Mouse (Mus musculus) stomach, embryonic 14.5 days (tissue): ENCODE results near the gene Espl1. TPM values are rescaled to one million over a fixed set of nuclear protein-coding genes. Genes with fewer than 3 reads are reported as not detected.

Experiments
- ATAC-seq: fragments of 200-750 bp; cut with Nextera tagmentation; 2 replicates; pipeline ENCODE4 v1.8.0; 2017; ENCODE audit warnings: low read depth, moderate TSS enrichment; ENCODE audit not compliant: insufficient number of reproducible peaks, insufficient read depth, low FRiP score
- H3K27ac ChIP-seq: fragments of 300-500 bp; sonication (generic); 2 replicates; pipeline ENCODE4 v1.5.1; 2014; ENCODE audit warnings: mild to moderate bottlenecking, low read length, moderate library complexity, mixed read lengths
- H3K27me3 ChIP-seq: fragments of 300-500 bp; sonication (generic); 2 replicates; pipeline ENCODE4 v1.6.1; 2014; ENCODE audit warnings: low read length, control low read depth, mixed read lengths; ENCODE audit not compliant: control insufficient read depth, insufficient read depth
- H3K36me3 ChIP-seq: fragments of 300-500 bp; sonication (generic); 2 replicates; pipeline ENCODE4 v1.6.1; 2014; ENCODE audit warnings: mild to moderate bottlenecking, control low read depth, low read length, moderate library complexity, mixed read lengths; ENCODE audit not compliant: control insufficient read depth, insufficient read depth
- H3K4me1 ChIP-seq: fragments of 300-500 bp; sonication (generic); 2 replicates; pipeline ENCODE4 v1.6.1; 2014; ENCODE audit warnings: low read length, control low read depth, mixed read lengths; ENCODE audit not compliant: control insufficient read depth, insufficient read depth
- H3K4me2 ChIP-seq: fragments of 300-500 bp; sonication (generic); replicated peaks from 2 replicates; pipeline ENCODE4 v1.6.1; 2014; ENCODE audit warnings: low read depth, low read length, control low read depth
- H3K4me3 ChIP-seq: fragments of 300-500 bp; sonication (generic); 2 replicates; pipeline ENCODE4 v1.5.1; 2014; ENCODE audit warnings: low read depth, low read length, control low read depth
- H3K9ac ChIP-seq: fragments of 300-500 bp; sonication (generic); replicated peaks from 2 replicates; pipeline ENCODE4 v1.6.1; 2014; ENCODE audit warnings: low read depth, mild to moderate bottlenecking, control low read depth, low read length, moderate library complexity, mixed read lengths
- H3K9me3 ChIP-seq: fragments of 300-500 bp; sonication (generic); 2 replicates; pipeline ENCODE4 v1.6.1; 2016; ENCODE audit warnings: low read depth, low read length, control low read depth; ENCODE audit not compliant: control insufficient read depth
- WGBS: fragments of 180-500 bp; shearing (Covaris S2); extraction: QIAGEN DNeasy Blood & Tissue Kit; methylation state at CpG from one replicate; pipeline ENCODE4 v1.1.7; 2014; 5-methylcytosine and 5-hydroxymethylcytosine counted together
- polyA plus RNA-seq: library from polyadenylated mRNA; unstranded; fragments of >200 nt; fragmentation: Nextera tagmentation; extraction: Ambion mirVana; gene quantifications from 2 replicates; pipeline ENCODE4 v1.2.1, GENCODE M21; 2014

The Espl1 gene
- polyA plus RNA-seq, 1 experiment from 2014 or later = 25.4 TPM

- Histone ChIP-seq H3K9me3 (no peaks in the 10 kb centered on the region), H3K4me2 (no peak overlapping the region), H3K27ac (peak overlapping the region; percentile 40; the same call in 1 of the 2 replicates), H3K27me3 (no peaks in the 10 kb centered on the region), H3K4me1 (peaks cover 14% of the 10 kb centered on the region), H3K9ac (no peak overlapping the region), H3K36me3 (no peaks in the 10 kb centered on the region), H3K4me3 (no peak overlapping the region)
- ATAC-seq = no peak
- WGBS = 73% methylated on average over 2 of the region's 2 CpGs
These were observed 33.0 kb upstream of the Espl1 start for GRCm38 (mm10) chr15:102263037-102263436.

GRCm38 (mm10) chr15:102265548-102265947, 30.5 kb upstream of the Espl1 start:
- Histone ChIP-seq H3K27me3 (no peaks in the 10 kb centered on the region), H3K4me3 (no peak overlapping the region), H3K9ac (no peak overlapping the region), H3K27ac (no peak overlapping the region), H3K4me2 (no peak overlapping the region), H3K36me3 (no peaks in the 10 kb centered on the region), H3K9me3 (no peaks in the 10 kb centered on the region), H3K4me1 (peaks cover 5% of the 10 kb centered on the region; the same call in 1 of the 2 replicates)
- 84% methylated on average over 5 of the region's 5 CpGs for WGBS
- no peak for ATAC-seq

GRCm38 (mm10) chr15:102270274-102270960, 25.6 kb upstream of the Espl1 start, which contains the start of gene Gm9918:
Gene Gm9918 (plus strand): TSS chr15:102270563.
- Histone ChIP-seq H3K4me1 (peaks cover 12% of the 10 kb centered on the region; the same call in 1 of the 2 replicates), H3K36me3 (no peaks in the 10 kb centered on the region), H3K27me3 (no peaks in the 10 kb centered on the region), H3K4me3 (peak within 1 kb of the TSS; percentile 18; the same call in 1 of the 2 replicates), H3K27ac (no peak within 1 kb of the TSS), H3K9ac (peak within 1 kb of the TSS; percentile 11; the same call in 1 of the 2 replicates), H3K9me3 (no peaks in the 10 kb centered on the region), H3K4me2 (peak within 1 kb of the TSS; percentile 40)
- WGBS = 8% methylated on average over 21 of the region's 21 CpGs
- ATAC-seq = peak; percentile 23; the same call in 1 of the 2 replicates

GRCm38 (mm10) chr15:102271441-102271840, 24.6 kb upstream of the Espl1 start:
- Histone ChIP-seq H3K27ac (no peak overlapping the region), H3K4me2 (peak overlapping the region; percentile 40), H3K4me1 (peaks cover 12% of the 10 kb centered on the region; the same call in 1 of the 2 replicates), H3K4me3 (no peak overlapping the region), H3K27me3 (no peaks in the 10 kb centered on the region), H3K36me3 (no peaks in the 10 kb centered on the region), H3K9ac (no peak overlapping the region), H3K9me3 (no peaks in the 10 kb centered on the region)
- WGBS = 40% methylated on average over 3 of the region's 3 CpGs
- no peak for ATAC-seq

- H3K4me3 ChIP-seq = no peak overlapping the region
- no peak overlapping the region for H3K4me2 ChIP-seq
- H3K27ac ChIP-seq = no peak overlapping the region
- H3K9me3 ChIP-seq = no peaks in the 10 kb centered on the region
- peaks cover 17% of the 10 kb centered on the region; the same call in 1 of the 2 replicates for H3K4me1 ChIP-seq
- no peak overlapping the region for H3K9ac ChIP-seq
- ATAC-seq = no peak
- H3K27me3 ChIP-seq = no peaks in the 10 kb centered on the region
- WGBS = 72% methylated on average over 6 of the region's 6 CpGs
- H3K36me3 ChIP-seq = no peaks in the 10 kb centered on the region
These were observed 21.9 kb upstream of the Espl1 start for GRCm38 (mm10) chr15:102273982-102274716.

GRCm38 (mm10) chr15:102278726-102279091, 17.4 kb upstream of the Espl1 start:
- no peak for ATAC-seq

GRCm38 (mm10) chr15:102279092-102279782, 16.8 kb upstream of the Espl1 start, which contains the start of gene Mfsd5:
Gene Mfsd5 (plus strand): TSS chr15:102279454.
- Histone ChIP-seq H3K4me2 (peak within 1 kb of the TSS; percentile 89), H3K27ac (peak within 1 kb of the TSS; percentile 89; the same call in 1 of the 2 replicates), H3K4me1 (peaks cover 11% of the 10 kb centered on the region; the same call in 1 of the 2 replicates), H3K9ac (peak within 1 kb of the TSS; percentile 80), H3K4me3 (peak within 1 kb of the TSS; percentile 81), H3K36me3 (peaks cover 10% of the 10 kb centered on the region), H3K27me3 (no peaks in the 10 kb centered on the region), H3K9me3 (no peaks in the 10 kb centered on the region)
- whole genome bisulfite sequencing = under 1% methylated on average over 65 of the region's 65 CpGs
- ATAC-seq = peak; percentile 95

More at GRCm38 (mm10) chr15:102278726-102279091, 17.4 kb upstream of the Espl1 start:
- Histone ChIP-seq H3K9ac (peak overlapping the region; percentile 80; the same call in 1 of the 2 replicates), H3K27ac (peak overlapping the region; percentile 89; the same call in 1 of the 2 replicates), H3K4me3 (peak overlapping the region; percentile 81), H3K9me3 (no peaks in the 10 kb centered on the region), H3K27me3 (no peaks in the 10 kb centered on the region), H3K36me3 (peaks cover 10% of the 10 kb centered on the region), H3K4me1 (peaks cover 11% of the 10 kb centered on the region; the same call in 1 of the 2 replicates), H3K4me2 (peak overlapping the region; percentile 84)
- WGBS = 27% methylated on average over 7 of the region's 7 CpGs
